Mouse (Mus musculus) activated CD4-positive, CD25-positive, alpha-beta regulatory T cell, adult 4 months (primary cell): Measurements from ENCODE around the gene Ldlrad1. TPM values are rescaled to one million over a fixed set of nuclear protein-coding genes. Genes with fewer than 3 reads are reported as not detected.

Source experiments
- ATAC-seq: one replicate; pipeline ENCODE4 v1.8.0; 2017
- polyA plus RNA-seq, 2 experiments: library from polyadenylated mRNA; unstranded; fragments of 100-300 nt; shearing (Covaris generic); gene quantifications; one replicate each; pipeline ENCODE4 v1.2.1; 2017

Gene Ldlrad1
- polyA plus RNA-seq, 2 experiments from 2014 or later = 0.30 to 0.47 TPM

DNA sequence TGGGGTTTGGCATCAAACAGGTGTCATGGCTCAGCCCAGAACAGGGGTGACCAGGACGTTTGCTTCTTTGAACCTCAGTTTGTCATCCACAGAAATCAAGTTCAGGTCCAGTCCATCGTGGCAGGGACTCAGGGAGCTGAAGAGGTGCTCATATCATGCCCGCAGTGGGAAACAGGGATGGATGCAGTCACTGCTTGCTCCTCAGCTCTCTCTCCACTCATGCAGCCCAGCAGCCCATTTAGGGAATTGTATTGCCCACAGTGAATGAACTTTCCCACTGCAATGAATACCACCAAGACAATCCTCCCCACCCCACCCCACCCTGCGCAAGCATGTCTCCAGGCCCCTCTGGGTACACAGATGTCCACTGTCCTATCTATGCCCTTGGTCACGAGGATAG, 3.0 kb downstream of the Ldlrad1 start:
- no peak for ATAC-seq

DNA sequence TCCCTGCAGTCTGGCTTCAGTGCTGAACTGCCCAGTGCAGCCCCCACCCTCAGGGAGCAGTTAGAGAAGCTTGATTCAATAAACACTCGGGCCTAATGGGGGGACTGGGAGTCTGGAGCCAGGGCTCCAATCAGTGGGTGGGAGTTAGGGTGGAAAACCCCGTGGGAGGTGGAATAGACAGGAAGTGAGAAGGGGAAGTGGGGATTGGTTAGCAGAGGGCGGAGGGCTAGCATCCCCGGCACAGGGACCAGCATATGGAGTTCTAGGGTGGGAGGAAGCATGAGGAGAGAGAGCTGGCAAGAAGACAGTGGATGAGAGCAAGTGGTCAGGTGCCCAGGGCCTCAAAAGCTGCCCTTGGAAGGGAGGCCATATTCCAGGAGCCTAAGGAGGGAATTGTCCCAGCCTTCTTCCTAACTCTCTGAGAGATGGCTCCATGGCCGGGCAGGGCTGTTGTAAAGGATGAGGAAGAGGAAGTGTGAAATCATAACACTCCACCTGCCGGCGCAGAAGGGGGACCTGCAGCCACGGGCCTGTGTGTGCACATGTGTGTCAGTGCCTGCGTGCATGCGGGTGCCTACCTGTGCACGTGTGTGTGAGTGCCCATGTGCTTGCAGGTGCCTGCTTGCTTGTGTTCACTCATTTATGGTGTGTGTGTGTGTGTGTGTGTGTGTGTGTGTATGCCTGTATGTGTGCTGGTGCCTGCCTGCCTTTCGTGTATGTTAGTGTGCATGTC, 4.5 kb downstream of the Ldlrad1 start:
- ATAC-seq = no peak

DNA sequence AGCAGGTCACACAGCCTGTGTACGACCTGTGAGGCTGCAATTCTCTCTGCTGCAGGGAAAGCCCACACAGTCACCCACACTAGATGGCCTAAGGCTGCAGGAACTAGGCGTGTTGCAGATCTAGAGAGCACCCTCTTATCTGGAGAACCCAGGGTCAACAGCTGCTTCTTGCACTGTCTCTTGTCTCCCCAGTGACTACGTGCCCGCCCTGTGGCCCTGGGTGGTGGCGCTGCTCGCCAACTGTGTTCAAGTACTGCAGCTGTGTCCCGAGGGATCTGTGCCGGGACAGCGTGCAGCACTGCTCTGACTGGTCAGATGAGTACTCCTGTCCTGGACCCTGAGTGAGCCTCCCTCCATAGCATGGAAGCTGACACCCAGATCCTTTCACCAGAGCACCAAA, 8.6 kb downstream of the Ldlrad1 start:
- ATAC-seq = no peak

DNA sequence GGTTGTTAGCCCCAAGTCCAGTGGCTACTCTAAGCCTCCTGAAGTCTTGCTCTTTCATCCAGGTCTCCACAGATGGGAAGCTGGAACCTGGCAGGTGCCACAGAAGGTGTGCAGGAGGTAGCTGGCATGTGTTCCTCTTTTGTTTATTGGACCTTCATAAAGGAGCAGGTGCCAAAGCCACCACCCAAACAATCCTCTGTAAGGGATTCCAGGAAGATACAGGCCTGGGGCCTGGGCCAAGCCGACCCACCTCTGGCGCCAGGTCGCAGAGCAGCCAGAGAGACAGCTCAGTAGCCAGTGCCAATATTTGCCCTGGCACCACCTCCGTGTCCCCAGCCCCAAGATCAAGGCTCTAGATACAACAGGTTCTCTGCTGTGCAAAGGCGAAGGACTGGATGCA, 12.5 kb downstream of the Ldlrad1 start:
- no peak for ATAC-seq

DNA sequence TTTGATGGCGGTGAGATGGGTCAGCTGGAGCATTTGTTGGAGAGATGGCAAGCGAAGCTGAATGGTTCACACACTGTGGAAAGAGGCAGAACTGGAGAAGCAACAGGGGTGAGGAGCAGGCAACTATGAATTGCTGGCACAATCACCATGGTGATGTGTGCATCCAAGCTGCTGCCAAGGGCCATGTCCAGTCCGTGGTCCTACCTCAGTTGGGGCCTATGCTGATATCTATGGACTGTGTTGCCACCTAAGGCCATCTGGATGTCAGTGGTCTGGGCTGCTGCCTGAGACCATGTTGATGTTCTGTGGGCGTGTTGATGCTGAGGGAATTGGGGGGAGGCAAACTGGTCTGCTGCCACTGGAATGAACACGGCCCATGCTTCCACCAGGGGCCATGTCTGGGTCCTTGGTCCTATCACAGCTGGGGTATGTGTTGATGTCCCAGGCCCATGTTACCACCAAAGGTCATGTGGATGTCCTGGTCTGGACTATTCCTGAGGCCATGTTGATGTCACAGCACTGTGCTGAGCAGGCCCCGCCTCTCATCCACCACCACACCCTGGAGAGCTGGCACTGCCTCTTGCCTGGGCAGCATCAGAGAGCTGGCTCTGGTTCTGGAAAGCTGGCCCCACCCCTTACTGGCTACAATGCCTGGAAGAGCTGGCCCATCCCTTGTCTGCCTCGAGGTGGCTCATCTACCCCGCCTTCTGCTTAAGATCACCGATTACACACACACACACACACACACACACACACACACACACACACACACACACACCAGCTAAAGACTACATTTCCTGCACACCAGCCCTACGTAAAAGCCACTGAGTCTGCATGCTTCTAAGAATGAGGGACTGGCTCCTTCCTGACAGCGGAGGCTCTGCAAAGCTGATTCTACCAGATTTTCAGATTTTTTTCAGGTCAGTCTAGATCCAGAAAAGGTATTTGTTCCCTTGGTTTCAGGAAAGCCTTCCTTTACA, 14.5 kb downstream of the Ldlrad1 start:
- ATAC-seq = peak; percentile 46

DNA sequence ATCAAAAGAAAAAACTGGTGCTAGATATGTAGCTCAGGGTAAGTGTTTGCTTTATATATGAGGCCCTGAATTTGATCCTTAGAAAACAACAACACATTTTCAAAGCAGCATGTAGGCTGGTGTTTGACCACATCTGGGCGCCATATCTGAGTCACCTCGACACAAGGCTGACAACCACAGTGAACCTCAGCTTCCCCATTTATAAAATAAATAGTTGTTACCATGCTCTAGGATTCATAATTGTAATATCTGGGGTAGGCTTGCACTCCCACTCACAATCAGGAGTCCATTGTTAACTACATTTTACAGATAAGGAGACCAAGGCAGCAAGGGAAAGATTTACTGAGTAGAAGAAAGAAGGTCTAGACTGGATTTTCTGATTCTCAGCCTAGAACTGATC, 17.3 kb downstream of the Ldlrad1 start:
- no peak for ATAC-seq

DNA sequence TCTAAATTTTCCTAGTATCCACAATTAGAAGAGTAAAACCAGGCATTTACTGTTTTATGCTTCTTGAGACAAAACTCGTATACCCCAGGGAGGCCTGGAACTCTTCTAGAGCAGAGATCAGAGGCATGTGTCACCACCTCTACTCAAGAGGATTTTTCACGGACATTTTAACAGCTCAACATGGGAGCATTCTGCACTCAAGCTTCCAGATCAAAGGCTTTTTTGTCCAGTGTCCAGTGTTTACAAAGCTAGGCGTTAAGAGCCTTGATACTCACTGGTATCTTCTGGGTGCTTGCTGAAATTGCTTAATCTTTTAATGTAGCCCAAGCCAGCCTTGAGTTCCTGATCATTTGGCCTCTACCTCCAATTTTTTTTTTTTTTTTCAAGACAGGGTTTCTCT, 23.2 kb downstream of the Ldlrad1 start:
- no peak for ATAC-seq

DNA sequence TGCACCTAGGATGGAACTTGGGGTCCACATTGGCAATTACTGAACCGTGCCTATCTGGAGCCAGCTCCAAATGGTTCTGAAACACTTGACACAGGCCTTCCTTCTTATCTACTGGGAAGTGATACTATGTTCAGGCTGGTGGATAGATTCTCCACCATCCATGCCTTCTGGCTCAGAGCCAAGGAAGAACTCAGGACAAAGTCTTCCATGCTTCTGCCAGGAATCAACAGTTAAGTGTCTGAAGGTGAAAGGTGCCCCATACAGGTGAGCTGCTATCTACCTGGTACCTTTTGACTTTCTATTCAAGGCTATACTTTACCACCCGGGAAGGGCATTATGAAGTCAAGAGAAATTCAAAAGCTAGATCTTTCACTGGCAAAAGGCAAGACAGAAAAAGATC, 29.3 kb downstream of the Ldlrad1 start:
- no peak for ATAC-seq

DNA sequence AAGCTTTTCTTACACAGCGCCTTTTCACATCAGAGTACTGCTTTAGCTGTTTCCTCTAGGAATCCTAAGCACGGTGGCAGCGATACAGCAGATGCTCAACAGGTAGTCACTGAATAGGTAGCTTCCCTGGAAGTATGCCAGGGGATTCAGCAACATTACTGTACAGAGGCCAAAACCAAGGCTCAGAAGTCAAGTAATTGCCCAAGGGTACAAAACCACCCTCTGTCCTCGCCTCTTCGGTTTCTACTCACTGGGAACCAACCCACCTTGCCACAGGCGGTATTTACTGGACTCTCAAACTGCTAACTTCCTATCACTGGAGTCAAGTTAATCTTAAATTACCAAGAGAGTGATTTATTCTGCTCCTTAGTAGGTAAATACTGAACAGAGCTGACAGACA, 31.2 kb downstream of the Ldlrad1 start:
- no peak for ATAC-seq

DNA sequence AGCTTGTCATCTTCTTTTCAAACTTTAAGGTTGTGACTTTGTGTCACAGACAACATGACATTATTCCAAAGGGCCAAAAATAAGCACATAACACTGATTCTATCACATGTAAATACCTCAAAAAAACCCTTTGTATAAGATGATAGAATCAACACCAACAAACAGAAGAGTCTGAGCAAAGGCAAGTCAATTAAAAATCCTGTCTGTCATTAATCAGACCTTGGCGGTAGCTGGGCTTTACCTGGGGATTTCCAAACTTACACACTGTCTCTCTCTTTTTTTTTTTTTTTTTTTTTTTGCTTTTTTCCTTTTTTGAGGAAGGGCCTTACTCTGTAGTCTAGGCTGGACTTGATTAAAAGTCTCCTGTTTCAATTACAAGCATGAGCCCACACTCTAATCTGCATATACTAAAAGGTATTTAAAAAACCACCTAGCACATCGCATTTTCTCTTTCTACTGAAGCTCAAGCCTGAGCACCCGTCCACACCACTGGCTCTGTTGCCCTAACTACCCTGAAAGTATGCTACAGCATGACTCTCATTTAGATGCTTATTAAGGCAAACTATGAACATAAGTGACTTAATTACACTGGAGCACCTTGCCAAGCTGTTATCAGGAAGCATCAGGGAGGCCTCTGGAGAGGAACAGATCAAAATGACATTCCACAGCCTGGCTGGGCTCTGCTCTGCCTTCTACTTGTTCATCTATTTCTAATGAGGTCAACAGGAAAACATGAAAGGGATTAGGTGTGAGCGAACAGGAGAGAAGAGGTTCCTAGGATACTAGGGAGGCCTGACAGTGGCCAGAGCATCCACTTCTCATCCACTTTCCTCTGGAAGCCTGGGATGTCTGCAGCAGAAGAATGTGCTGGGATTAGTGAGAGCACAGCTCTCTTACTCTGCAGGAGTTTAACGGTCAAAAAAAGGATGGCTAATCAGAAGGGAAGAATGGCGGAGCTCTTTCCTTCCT, 34.7 kb downstream of the Ldlrad1 start:
- peak; percentile 68 for ATAC-seq

DNA sequence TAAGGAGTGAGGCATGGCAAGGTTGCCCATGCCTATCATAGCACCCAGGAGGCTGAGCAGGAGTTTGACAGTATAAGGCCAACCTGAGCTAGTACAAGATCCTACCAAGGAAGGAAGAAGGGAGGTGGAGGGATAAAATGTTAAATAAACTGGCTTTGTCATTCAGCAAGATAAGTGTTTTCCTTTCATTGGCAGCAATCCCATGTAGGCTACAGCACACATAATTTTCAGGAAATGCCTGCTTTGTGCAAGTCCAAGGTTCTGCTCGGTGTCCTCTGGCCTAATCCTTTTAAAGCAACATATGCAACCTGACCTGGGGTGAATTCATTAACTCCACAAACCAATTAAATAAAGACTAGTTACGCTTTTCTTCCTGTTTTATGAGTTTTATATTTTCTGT, 36.4 kb downstream of the Ldlrad1 start:
- no peak for ATAC-seq

DNA sequence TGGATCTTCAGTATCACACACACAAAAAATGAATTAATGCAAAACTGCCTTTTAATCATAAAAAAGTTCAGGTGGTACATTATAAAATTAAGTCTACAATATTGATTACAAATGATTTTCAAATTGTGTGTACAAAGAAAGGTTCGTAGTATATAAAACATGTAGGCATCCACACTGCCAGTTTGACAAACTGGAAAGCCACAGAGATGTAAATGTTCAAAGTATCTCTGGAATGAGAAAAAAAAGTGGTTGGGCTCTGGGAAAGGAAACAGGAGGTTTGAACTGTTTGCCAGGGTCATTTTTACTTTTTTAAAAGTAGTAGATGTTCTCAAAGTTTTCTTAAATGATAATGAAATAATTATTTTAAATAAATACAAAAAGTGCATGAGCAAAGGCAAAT, 37.1 kb downstream of the Ldlrad1 start:
- ATAC-seq = no peak

DNA sequence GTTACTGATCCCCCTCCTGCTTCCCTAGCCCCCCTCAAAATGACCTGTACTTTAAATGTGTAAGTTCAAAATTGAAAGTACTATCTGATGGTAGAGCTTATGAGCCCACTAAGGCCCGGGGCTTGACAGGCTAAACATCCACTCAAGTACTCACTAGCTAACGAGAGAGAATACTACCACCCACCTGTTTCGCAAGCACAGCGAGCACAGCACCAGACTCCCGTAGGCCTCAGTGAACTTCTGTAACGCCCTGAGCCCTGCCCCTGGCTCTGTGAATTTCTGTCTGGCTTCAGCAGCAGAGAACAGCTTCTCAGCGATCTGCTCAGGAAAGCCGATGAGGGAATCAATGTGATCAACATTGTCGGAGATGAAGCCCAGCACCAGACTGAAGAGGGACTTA, 38.1 kb downstream of the Ldlrad1 start:
- ATAC-seq = no peak

DNA sequence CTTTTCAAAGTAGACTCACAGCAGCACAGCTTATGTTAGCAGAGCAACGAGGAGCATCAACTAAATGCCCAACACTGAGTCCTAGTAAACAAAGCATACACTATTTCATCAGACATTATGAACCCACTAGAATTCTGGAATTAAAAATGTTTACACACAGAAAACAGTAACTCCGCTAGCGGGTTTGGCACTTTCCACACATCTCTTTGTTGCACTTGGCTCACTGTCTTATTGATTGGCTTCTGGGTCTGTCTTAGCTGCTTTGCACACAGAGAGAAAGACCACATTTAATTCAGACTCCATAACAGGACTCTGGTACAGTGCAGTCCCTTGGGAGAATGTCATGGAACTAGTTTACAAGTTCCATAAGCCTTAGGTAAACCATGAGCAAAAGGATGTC, 39.1 kb downstream of the Ldlrad1 start:
- no peak for ATAC-seq

DNA sequence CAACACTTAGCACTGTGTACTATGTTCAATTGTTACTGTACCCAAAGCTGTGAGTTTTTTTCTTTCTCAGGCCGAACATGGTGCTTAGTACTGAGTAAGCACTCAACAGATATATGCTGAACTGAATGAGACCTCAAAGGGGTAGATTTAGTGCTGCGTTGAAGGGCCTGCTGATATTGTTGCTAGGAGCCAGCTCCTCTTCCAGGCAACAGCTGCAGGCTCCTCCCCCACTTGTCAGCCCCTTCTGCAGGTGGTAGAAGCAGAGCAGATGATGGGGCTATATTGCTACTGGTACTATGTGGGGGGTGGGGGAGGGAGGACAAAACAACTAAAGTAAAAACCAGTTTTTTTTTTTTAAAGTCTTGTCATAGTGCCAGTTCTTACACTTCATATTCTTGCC, 40.5 kb downstream of the Ldlrad1 start:
- ATAC-seq = no peak

DNA sequence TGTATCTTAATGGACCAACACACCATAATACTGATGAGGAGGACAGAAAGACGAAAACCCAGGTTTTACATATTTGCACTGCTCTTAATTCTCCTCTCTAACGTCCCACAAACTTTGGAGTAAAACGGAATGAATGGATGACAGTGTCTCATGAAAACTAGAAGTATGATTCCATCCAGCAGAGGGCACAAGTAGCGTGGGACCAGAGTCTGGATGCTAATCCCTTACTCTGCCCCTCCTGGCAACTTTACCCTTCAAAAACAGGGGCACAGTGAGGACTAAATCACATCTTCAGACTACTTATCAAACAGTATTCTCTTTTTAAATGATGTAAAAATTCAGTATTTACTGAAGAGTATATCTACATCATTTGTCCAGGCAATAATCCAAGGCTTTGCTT, 41.5 kb downstream of the Ldlrad1 start:
- ATAC-seq = no peak

DNA sequence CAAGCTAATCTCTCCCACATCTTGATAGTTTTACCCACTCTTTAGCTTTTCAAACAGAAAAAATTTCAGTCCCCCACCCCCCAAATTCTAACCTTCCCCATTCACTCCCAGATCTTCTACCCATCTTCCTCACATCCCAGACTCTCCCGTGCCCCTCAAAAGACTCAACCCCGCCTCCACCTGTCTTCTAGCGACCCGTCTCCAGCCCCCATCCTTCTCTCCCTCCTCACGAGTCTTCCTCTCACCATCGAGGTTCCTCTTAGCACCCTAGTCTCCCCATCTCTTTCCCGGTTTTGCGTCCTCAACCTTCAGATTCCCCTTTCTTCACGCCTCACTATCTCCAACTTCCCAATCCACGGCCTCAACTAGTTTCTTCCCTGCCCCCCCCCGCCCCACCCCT, 43.5 kb downstream of the Ldlrad1 start:
- no peak for ATAC-seq

DNA sequence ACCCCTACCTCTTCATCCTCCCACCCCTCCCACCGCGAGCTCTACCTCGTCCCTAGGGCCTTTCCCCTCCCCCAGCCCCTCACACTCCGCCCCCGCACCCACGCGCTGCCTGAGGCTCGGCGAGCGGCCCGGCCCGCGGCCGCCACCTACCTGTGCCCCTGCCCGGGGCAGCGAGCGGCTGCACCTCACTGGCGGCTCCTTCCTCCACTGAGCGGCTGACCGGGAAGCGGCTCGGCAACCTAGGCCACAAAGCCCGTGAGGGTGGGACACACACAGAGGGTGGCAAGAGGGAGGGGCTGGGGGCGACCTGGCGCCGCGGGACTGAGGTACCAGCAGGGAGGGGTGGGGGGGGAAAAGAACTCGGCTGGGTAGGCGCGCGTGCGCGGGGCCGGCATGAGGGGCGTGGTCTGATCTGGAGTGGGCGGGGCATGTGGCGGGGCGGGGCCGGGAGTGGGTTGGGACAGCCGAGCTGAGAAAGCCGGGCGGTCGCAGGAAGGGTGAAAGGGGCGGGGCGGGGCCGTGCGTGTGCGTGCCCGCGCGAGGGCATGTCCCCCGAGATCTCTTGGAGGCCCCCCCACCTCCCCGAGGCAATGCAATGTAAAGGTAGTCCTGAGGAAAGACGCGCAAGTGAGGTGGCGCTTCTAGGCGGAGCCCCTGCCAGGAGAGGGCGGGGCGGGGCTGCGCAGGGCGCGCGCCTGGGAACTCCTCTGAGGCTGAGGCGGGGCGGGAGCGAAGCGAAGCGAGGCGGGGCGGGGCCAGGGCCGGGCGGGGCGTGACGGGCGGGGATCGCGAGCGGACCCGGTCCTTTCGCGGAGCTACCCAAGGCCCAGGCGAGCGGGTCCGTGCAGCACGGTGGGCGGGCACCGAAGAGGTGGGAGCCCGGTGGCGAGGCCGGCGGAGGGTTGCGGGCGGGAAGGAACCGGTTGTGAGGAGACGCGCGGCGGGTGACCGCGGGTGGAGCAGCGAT, 44.4 kb downstream of the Ldlrad1 start, which contains the start of the genes Lrrc42 and Hspb11:
Lrrc42 (minus strand) TSS at position 408 of the 967 bp plus-strand sequence.
Hspb11 (plus strand) TSS at position 469 of the 967 bp plus-strand sequence.
- peak; percentile 95 for ATAC-seq

DNA sequence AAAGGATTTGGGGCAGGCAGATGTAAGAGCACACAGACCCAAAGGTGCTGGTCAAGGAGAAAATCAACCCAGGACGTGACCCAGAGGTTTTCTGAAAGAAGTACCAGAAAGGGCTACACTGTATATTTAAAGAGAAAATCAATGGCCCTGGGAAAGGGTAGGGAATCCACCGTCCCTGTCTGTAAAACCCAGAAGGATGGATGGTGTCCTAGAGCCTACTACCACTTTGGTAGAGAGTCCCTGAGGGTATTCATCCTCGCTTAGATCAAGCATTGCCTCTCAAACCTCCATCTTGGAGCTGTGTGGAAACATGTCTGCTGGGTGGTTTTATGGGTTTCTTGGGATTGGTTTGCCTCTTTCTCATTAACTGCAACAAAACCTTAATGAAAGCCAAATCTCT, 45.4 kb downstream of the Ldlrad1 start:
- no peak for ATAC-seq

DNA sequence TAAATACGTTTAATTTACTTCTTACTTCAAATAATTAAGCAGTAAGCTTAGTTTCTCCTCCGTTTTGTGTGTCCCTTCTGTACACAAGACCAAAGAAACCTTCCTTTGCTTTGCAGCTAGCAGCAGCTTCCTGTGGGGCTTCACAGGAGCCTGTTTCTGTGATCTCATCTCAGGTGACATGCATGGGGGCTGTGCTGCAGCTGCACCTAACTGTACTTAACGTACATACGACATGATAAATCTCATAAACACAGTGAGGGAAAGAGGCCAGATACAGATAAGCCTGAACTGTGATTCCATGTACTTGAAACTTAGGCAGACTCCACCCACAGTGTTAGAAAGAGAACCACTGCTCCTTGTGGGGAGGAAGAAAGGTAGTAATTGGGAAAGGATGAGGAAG, 51.0 kb downstream of the Ldlrad1 start:
- ATAC-seq = no peak
